Mouse (Mus musculus) spleen, adult 2 months (tissue): ENCODE data around the gene Ly86. TPM values are rescaled to one million over a fixed set of nuclear protein-coding genes. Genes with fewer than 3 reads are reported as not detected.
A peak's percentile ranks its signal among the peaks of the same experiment; 100 is the strongest.

Experiments used
- DNase-seq, 2 experiments: peaks; one replicate each; pipeline versions ENCODE4 v3.0.0 to v3.0.0-alpha.2; 2012 to 2021; ENCODE audit warnings: low spot score in 2 of 2, low read depth in 1 of 2
- H3K27ac ChIP-seq: fragments of 200-500 bp; 2 replicates; pipeline ENCODE4 v1.5.1; 2012; ENCODE audit warnings: low read length, inconsistent platforms; ENCODE audit not compliant: insufficient read depth
- H3K27me3 ChIP-seq: fragments of 200-500 bp; 2 replicates; pipeline ENCODE4 v1.6.1; 2012; ENCODE audit warnings: mild to moderate bottlenecking, moderate library complexity, low read length, inconsistent platforms; ENCODE audit not compliant: control insufficient read depth, insufficient read depth
- H3K36me3 ChIP-seq: fragments of 200-500 bp; 2 replicates; pipeline ENCODE4 v1.6.1; 2012; ENCODE audit warnings: mild to moderate bottlenecking, low read length, inconsistent platforms; ENCODE audit not compliant: control insufficient read depth, insufficient read depth
- H3K4me1 ChIP-seq: fragments of 200-500 bp; 2 replicates; pipeline ENCODE4 v1.6.1; 2011; ENCODE audit warnings: inconsistent platforms; ENCODE audit not compliant: control insufficient read depth, insufficient read depth, insufficient read length
- H3K4me3 ChIP-seq: fragments of 200-500 bp; 2 replicates; pipeline ENCODE4 v1.5.1; 2011; ENCODE audit warnings: mild to moderate bottlenecking, inconsistent platforms; ENCODE audit not compliant: insufficient read depth, insufficient read length; ENCODE audit errors: extremely low read depth
- CTCF ChIP-seq: fragments of 200-500 bp; IDR thresholded peaks from 2 replicates; pipeline ENCODE4 v1.5.1; 2011; ENCODE audit warnings: mild to moderate bottlenecking, inconsistent platforms; ENCODE audit not compliant: insufficient read depth, insufficient read length, insufficient replicate concordance; ENCODE audit errors: extremely low read depth
- POLR2A ChIP-seq: fragments of 200-500 bp; IDR thresholded peaks from 2 replicates; pipeline ENCODE4 v1.6.1; 2011; ENCODE audit warnings: low read depth, low read length, inconsistent platforms
- WGBS: fragments of 180-500 bp; shearing (Covaris S2); methylation state at CpG from one replicate; pipeline ENCODE4 v1.1.7; 2018; 5-methylcytosine and 5-hydroxymethylcytosine counted together
- polyA plus RNA-seq: library from polyadenylated mRNA; depleted of rRNA; stranded (reverse); fragments of >200 nt; gene quantifications from 2 replicates; pipeline ENCODE4 v1.2.3, GENCODE M21; 2012

The Ly86 gene
- polyA plus RNA-seq, 1 experiment: 49.3 TPM

DNA sequence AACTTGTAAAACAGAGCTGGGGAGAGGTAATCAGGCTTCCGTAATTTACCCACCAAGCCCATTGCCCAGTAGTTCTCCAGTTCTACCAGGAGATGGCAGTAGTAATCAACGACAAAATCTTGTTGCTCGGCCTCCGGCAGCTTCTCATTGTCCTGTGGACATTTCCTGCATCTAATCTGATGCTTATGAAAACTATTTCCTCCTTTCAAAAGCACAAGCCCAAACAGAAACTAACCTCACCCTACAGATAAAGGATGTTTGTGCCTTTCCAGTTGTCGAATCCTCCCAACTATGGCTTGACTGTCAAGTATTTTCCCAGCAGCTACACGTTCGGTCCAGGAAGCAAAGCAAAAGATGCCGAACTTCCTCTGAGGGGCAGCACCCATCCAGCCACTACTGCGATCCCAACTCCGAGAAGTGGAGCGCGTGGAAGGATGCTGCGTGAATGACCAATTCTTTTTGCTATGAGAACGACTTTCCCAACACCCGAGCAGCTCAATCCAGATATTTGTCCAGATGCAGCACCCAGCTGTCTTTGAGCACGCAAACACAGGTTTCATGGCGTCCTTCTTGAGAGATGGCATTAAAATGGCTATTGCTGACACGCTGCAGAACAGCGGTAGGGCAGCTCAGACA, 89.2 kb downstream of the Ly86 start:
- TF ChIP-seq CTCF (peak; percentile 67; the same call in 1 of the 2 replicates), POLR2A (no peak)
- DNase-seq: peak; percentile 65 to 77
- WGBS: 3% methylated on average over 19 of the region's 19 CpGs

DNA sequence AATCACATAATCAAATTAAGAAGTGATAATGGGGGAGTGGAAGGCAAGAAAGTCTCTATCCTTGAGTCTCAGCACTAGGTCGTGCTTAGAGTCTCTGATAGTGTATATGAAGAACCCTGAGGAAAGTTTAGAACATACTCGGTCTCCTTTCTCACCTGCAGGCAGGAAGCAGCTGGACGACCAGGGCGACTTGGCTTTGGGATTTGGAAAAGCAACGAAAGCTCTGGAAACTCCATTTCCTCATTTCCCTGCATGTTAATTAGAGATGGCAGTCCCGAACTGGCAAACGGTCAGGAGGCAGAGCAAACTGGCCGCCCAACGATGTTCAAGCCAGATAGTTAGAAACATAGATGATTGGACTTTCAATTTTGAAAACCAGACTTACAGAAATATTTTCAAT, 89.8 kb downstream of the Ly86 start:
- TF ChIP-seq POLR2A (no peak), CTCF (no peak)
- no peak overlapping the region; the same call in 1 of the 2 replicates for H3K4me3 ChIP-seq
- WGBS: 51% methylated on average over 9 of the region's 9 CpGs

More for the DNA sequence above, 89.2 kb downstream of the Ly86 start:
- H3K27ac ChIP-seq: peak overlapping the region; percentile 73
- H3K27me3 ChIP-seq: no peaks in the 10 kb centered on the region
- no peaks in the 10 kb centered on the region for H3K36me3 ChIP-seq
- H3K4me3 ChIP-seq: peak overlapping the region; percentile 59
- peaks cover 6% of the 10 kb centered on the region; the same call in 1 of the 2 replicates for H3K4me1 ChIP-seq

DNA sequence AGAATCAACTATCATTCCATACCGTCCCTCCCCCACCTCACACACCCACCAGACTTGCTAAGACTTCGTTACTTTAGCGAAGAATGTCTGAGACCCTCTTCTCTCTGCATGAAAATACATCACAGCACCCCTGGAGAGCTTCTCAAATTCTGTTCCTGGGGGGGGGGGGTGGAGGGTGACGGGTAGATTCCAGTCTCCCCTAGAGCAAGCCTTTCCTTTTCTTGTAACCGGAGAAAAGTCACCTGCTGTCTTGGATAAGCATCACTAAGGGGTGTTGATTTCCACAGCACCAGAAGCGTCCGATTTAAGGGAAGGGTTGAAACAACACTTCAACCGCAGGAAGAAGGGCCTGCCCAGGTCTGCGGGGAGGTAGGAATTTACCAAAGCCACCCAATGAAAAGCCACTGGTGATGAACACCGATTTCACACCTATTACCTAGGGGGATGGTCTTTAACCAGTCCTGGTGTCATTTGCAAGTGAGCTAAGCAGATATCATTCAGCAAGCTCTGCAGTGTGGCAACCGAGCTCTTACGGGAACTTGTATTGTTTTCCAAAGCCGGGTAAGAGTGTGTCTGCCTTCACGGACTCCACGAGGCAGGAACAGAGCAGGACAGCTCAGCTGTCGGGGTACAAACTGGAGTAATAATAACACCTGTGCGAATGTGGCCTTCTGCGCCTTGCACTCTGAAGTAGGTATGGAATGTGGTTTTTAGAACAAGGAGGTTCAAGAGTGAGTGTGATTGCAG, 91.4 kb downstream of the Ly86 start:
- WGBS: 89% methylated on average over 18 of the region's 18 CpGs
- no peak overlapping the region for H3K4me3 ChIP-seq
- no peak for DNase-seq

More for the DNA sequence above, 89.8 kb downstream of the Ly86 start:
- no peak for DNase-seq
- H3K4me1 ChIP-seq: peaks cover 8% of the 10 kb centered on the region; the same call in 1 of the 2 replicates
- peak overlapping the region; percentile 73 for H3K27ac ChIP-seq
- H3K27me3 ChIP-seq: no peaks in the 10 kb centered on the region
- no peaks in the 10 kb centered on the region for H3K36me3 ChIP-seq

DNA sequence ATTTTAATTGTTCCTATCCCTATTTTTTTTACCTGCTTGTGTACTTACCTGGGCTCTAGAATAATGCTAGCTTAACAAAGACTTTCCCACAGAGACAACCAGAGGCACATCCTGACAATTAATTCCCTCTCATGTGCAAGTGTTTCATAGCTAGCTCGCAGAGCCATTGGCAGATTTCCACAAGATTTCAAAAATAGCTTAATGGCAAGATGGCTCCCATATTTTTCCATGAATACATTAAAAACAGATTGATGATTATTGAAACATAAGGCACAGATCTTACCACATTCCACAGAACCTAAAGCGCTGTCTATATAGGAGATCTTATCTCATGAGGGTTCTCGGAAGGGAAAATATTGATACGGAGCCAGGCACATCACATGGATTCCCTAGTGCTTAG, 93.8 kb downstream of the Ly86 start:
- Histone ChIP-seq H3K27ac (no peak overlapping the region), H3K4me1 (peaks cover 14% of the 10 kb centered on the region; the same call in 1 of the 2 replicates), H3K36me3 (no peaks in the 10 kb centered on the region), H3K4me3 (no peak overlapping the region), H3K27me3 (no peaks in the 10 kb centered on the region)
- no peak for DNase-seq
- TF ChIP-seq POLR2A (no peak), CTCF (no peak)
- WGBS: 90% methylated on average over 4 of the region's 4 CpGs

More for the DNA sequence above, 91.4 kb downstream of the Ly86 start:
- H3K27ac ChIP-seq: no peak overlapping the region
- H3K4me1 ChIP-seq: peaks cover 19% of the 10 kb centered on the region; the same call in 1 of the 2 replicates
- no peaks in the 10 kb centered on the region for H3K36me3 ChIP-seq
- TF ChIP-seq CTCF: no peak
- TF ChIP-seq POLR2A: no peak
- no peaks in the 10 kb centered on the region for H3K27me3 ChIP-seq

DNA sequence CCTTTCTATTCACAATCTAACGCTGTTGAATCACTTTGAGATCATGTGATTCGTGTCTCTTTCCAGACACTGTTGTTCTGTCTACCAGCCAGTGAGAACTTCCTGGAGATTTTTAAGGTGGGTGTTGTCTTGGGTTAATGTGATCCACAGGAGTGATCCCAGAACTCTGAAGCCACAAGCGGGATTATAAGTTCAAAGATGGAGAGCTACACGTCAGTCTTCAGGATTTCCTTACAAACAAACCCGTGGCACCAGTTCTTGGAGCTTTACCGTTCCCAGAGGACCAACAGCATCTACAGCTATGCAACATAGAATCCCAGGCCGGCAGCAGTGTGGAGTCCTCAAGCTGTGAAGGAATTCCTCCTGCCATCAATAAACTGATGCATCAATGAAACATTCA, 94.5 kb downstream of the Ly86 start:
- H3K4me3 ChIP-seq: peak overlapping the region; percentile 41
- H3K4me1 ChIP-seq: peaks cover 14% of the 10 kb centered on the region; the same call in 1 of the 2 replicates
- no peaks in the 10 kb centered on the region for H3K36me3 ChIP-seq
- H3K27me3 ChIP-seq: no peaks in the 10 kb centered on the region
- WGBS: 64% methylated on average over 7 of the region's 7 CpGs
- DNase-seq: no peak
- TF ChIP-seq POLR2A (no peak), CTCF (no peak)
- peak overlapping the region; percentile 75 for H3K27ac ChIP-seq

DNA sequence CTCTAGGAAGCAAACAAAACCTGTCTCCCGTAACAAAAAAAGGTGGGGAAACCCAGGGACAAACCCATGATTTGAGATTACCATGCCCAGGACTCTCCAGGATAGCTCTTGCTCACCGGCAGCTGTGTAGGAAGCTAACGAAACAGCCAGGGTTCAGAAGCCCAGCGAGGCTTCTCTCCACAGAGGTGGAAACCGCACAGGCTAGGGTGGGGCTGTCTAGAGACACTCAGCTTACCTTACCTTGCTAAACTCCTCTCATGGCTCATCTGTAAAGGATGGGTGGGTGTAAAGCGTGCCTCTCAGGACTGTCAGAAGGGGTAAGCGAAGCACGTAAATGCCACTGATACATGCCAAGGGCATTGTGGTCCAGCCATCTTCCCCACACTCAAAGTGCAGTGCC, 94.9 kb downstream of the Ly86 start:
- TF ChIP-seq CTCF (no peak), POLR2A (no peak)
- Histone ChIP-seq H3K27ac (peak overlapping the region; percentile 75), H3K4me3 (peak overlapping the region; percentile 41; the same call in 1 of the 2 replicates)

More for the DNA sequence above, 94.9 kb downstream of the Ly86 start:
- DNase-seq: peak in 1 of 2 experiments; percentile 56
- no peaks in the 10 kb centered on the region for H3K36me3 ChIP-seq
- WGBS: 18% methylated on average over 8 of the region's 8 CpGs
- H3K27me3 ChIP-seq: no peaks in the 10 kb centered on the region
- H3K4me1 ChIP-seq: peaks cover 14% of the 10 kb centered on the region; the same call in 1 of the 2 replicates
